Mouse (Mus musculus) liver, embryonic 14.5 days (tissue): ENCODE results near the gene Ripply3. TPM values are rescaled to one million over a fixed set of nuclear protein-coding genes. Genes with fewer than 3 reads are reported as not detected.
A peak's percentile ranks its signal among the peaks of the same experiment; 100 is the strongest.

ENCODE experiments used
- ATAC-seq: fragments of 200-750 bp; cut with Nextera tagmentation; 2 replicates; pipeline ENCODE4 v1.8.0; 2017; ENCODE audit warnings: moderate number of reproducible peaks, mild to moderate bottlenecking, moderate library complexity; ENCODE audit not compliant: insufficient read depth
- DNase-seq, 3 experiments: peaks; one replicate each; pipeline ENCODE4 v3.0.0-alpha.2; 2012 to 2013; ENCODE audit warnings: low read depth in 3 of 3, low spot score in 3 of 3
- H3K27ac ChIP-seq: fragments of 300-500 bp; sonication (generic); 2 replicates; pipeline ENCODE4 v1.5.1; 2014; ENCODE audit warnings: moderate library complexity, mild to moderate bottlenecking, control low read depth, inconsistent platforms
- H3K27me3 ChIP-seq: fragments of 300-500 bp; sonication (generic); 2 replicates; pipeline ENCODE4 v1.6.1; 2014; ENCODE audit warnings: mild to moderate bottlenecking, low read length, moderate library complexity; ENCODE audit not compliant: control insufficient read depth, insufficient read depth
- H3K36me3 ChIP-seq: fragments of 300-500 bp; sonication (generic); replicated peaks from 2 replicates; pipeline ENCODE4 v1.6.1; 2014; ENCODE audit warnings: low read depth; ENCODE audit not compliant: control insufficient read depth, insufficient read depth
- H3K4me1 ChIP-seq, 2 experiments: fragments of 200-500 bp in 1 of 2; fragments of 300-500 bp in 1 of 2; sonication (generic) in 1 of 2; replicated peaks; 2 replicates each; pipeline ENCODE4 v1.6.1; 2012 to 2014; ENCODE audit warnings: antibody characterized with exemption in 1 of 2, inconsistent platforms in 1 of 2, low read length in 1 of 2; ENCODE audit not compliant: control insufficient read depth in 2 of 2, insufficient read depth in 2 of 2
- H3K4me2 ChIP-seq: fragments of 300-500 bp; sonication (generic); 2 replicates; pipeline ENCODE4 v1.6.1; 2014; ENCODE audit warnings: low read depth, mild to moderate bottlenecking, control low read depth, moderate library complexity
- H3K4me3 ChIP-seq, 2 experiments: fragments of 200-500 bp in 1 of 2; fragments of 300-500 bp in 1 of 2; sonication (generic) in 1 of 2; 2 replicates each; pipeline ENCODE4 v1.5.1; 2012 to 2014; ENCODE audit warnings: low read depth in 2 of 2, low read length in 2 of 2, mild to moderate bottlenecking in 2 of 2, control low read depth in 1 of 2, inconsistent platforms in 1 of 2, moderate library complexity in 1 of 2; ENCODE audit not compliant: insufficient read depth in 1 of 2
- H3K9ac ChIP-seq: fragments of 300-500 bp; sonication (generic); replicated peaks from 2 replicates; pipeline ENCODE4 v1.6.1; 2014; ENCODE audit warnings: mild to moderate bottlenecking, control low read depth, moderate library complexity
- H3K9me3 ChIP-seq: fragments of 300-500 bp; sonication (generic); 2 replicates; pipeline ENCODE4 v1.6.1; 2016; ENCODE audit warnings: low read length, mixed read lengths; ENCODE audit not compliant: control insufficient read depth
- CTCF ChIP-seq: IDR thresholded peaks from 2 replicates; pipeline ENCODE4 v1.5.1; 2016; ENCODE audit warnings: antibody characterized with exemption, low read depth, control low read depth
- EP300 ChIP-seq: IDR thresholded peaks from 2 replicates; pipeline ENCODE4 v1.6.1; 2016; ENCODE audit warnings: antibody characterized with exemption, low read depth
- WGBS: fragments of 180-500 bp; shearing (Covaris S2); extraction: QIAGEN DNeasy Blood & Tissue Kit; methylation state at CpG from one replicate; pipeline ENCODE4 v1.1.7; 2014; ENCODE audit not compliant: insufficient replicate concordance; 5-methylcytosine and 5-hydroxymethylcytosine counted together
- polyA plus RNA-seq, 2 experiments: library from polyadenylated mRNA; depleted of rRNA in 1 of 2; stranded (reverse) in 1 of 2; unstranded in 1 of 2; fragments of >200 nt; fragmentation: Nextera tagmentation in 1 of 2; extraction: Ambion mirVana in 1 of 2; gene quantifications; 2 replicates each; pipeline versions ENCODE4 v1.2.1 to v1.2.3; 2012 to 2014

The Ripply3 gene
- polyA plus RNA-seq, 2 experiments = 0.94 to 1.6 TPM

GRCm38 (mm10) chr16:94358091-94358490 lies 29.9 kb downstream of the Ripply3 start:
- H3K4me1 ChIP-seq = peaks cover 0 to 10% of the 10 kb centered on the region in 2 experiments; a peak in 2 of 4 replicates
- DNase-seq (peak in 1 of 3 experiments; percentile 12), ATAC-seq (peak; percentile 79)
- WGBS = 18% methylated on average over 3 of the region's 3 CpGs
- TF ChIP-seq CTCF (no peak), EP300 (peak; percentile 67)
- H3K36me3 ChIP-seq = no peaks in the 10 kb centered on the region
- no peaks in the 10 kb centered on the region for H3K27me3 ChIP-seq
- no peak overlapping the region for H3K4me3 ChIP-seq
- no peaks in the 10 kb centered on the region for H3K9me3 ChIP-seq
- no peak overlapping the region for H3K9ac ChIP-seq
- no peak overlapping the region for H3K4me2 ChIP-seq
- H3K27ac ChIP-seq = no peak overlapping the region

- Histone ChIP-seq H3K36me3 (no peaks in the 10 kb centered on the region), H3K9ac (no peak overlapping the region), H3K4me1 (peaks cover 0 to 10% of the 10 kb centered on the region in 2 experiments; a peak in 2 of 4 replicates), H3K27me3 (no peaks in the 10 kb centered on the region), H3K4me3 (no peak overlapping the region), H3K9me3 (no peaks in the 10 kb centered on the region), H3K27ac (no peak overlapping the region), H3K4me2 (no peak overlapping the region)
- no peak for ATAC-seq
- WGBS = 73% methylated on average over 13 of the region's 13 CpGs
- no peak for DNase-seq
- TF ChIP-seq CTCF = no peak
- no peak for TF ChIP-seq EP300
Measured at GRCm38 (mm10) chr16:94360578-94361350, 32.5 kb downstream of the Ripply3 start.

GRCm38 (mm10) chr16:94362174-94362873 lies 34.1 kb downstream of the Ripply3 start:
- H3K27me3 ChIP-seq = no peaks in the 10 kb centered on the region
- TF ChIP-seq EP300 = no peak
- 39% methylated on average over 10 of the region's 10 CpGs for WGBS
- no peaks in the 10 kb centered on the region for H3K36me3 ChIP-seq
- no peak overlapping the region for H3K9ac ChIP-seq
- no peak overlapping the region for H3K27ac ChIP-seq
- ATAC-seq (no peak), DNase-seq (no peak)
- peaks cover 0 to 10% of the 10 kb centered on the region in 2 experiments; a peak in 2 of 4 replicates for H3K4me1 ChIP-seq
- H3K4me3 ChIP-seq = no peak overlapping the region
- H3K4me2 ChIP-seq = no peak overlapping the region
- no peaks in the 10 kb centered on the region for H3K9me3 ChIP-seq

- WGBS = 67% methylated on average over 4 of the region's 4 CpGs
- no peak for TF ChIP-seq EP300
- TF ChIP-seq CTCF = no peak
- no peak for ATAC-seq
Measured at GRCm38 (mm10) chr16:94363814-94364213, 35.6 kb downstream of the Ripply3 start.

GRCm38 (mm10) chr16:94365435-94365834 lies 37.2 kb downstream of the Ripply3 start:
- WGBS = 73% methylated on average over 3 of the region's 3 CpGs
- no peaks in the 10 kb centered on the region for H3K9me3 ChIP-seq
- H3K4me3 ChIP-seq = no peak overlapping the region
- H3K27me3 ChIP-seq = no peaks in the 10 kb centered on the region
- TF ChIP-seq EP300 = no peak
- no peak for TF ChIP-seq CTCF
- ATAC-seq (no peak), DNase-seq (no peak)
- no peak overlapping the region for H3K4me2 ChIP-seq
- H3K9ac ChIP-seq = no peak overlapping the region
- H3K36me3 ChIP-seq = no peaks in the 10 kb centered on the region
- peaks cover 6 to 8% of the 10 kb centered on the region in 2 experiments; a peak in 3 of 4 replicates for H3K4me1 ChIP-seq
- H3K27ac ChIP-seq = no peak overlapping the region

More at GRCm38 (mm10) chr16:94363814-94364213, 35.6 kb downstream of the Ripply3 start:
- Histone ChIP-seq H3K36me3 (no peaks in the 10 kb centered on the region), H3K4me1 (peaks cover 0 to 2% of the 10 kb centered on the region in 2 experiments; a peak in 1 of 4 replicates), H3K27ac (no peak overlapping the region), H3K4me3 (no peak overlapping the region), H3K9me3 (no peaks in the 10 kb centered on the region), H3K9ac (no peak overlapping the region), H3K27me3 (no peaks in the 10 kb centered on the region), H3K4me2 (no peak overlapping the region)
- DNase-seq = no peak
